Mouse (Mus musculus): ENCODE results near the gene Galnt10. TPM values are rescaled to one million over a fixed set of nuclear protein-coding genes. Genes with fewer than 3 reads are reported as not detected.

Galnt10 gene
- polyA plus RNA-seq, 1 experiment from 2014 or later = 12.6 TPM

GRCm38 (mm10) chr11:57778349-57778748, 133.1 kb downstream of the Galnt10 start:
- no peaks in the 10 kb centered on the region for H3K27me3 ChIP-seq (ENCODE audit: control insufficient read depth, insufficient read depth, low read length)
- ATAC-seq (ENCODE audit: insufficient read depth, low FRiP score, low TSS enrichment) = peak; percentile 62; the same call in 1 of the 2 replicates
- H3K36me3 ChIP-seq (ENCODE audit: control insufficient read depth, insufficient read depth, low read length) = no peaks in the 10 kb centered on the region; the same call in 1 of the 2 replicates
- H3K4me3 ChIP-seq (ENCODE audit: low read depth, low read length) = no peak overlapping the region
- peaks cover 19% of the 10 kb centered on the region for H3K4me1 ChIP-seq (ENCODE audit: control insufficient read depth, insufficient read depth, low read length)
- 25% methylated on average over 5 of the region's 5 CpGs for WGBS
- no peaks in the 10 kb centered on the region for H3K9me3 ChIP-seq (ENCODE audit: control insufficient read depth, low read length)
- DNase-seq (ENCODE audit: low spot score) = peak; percentile 82
- H3K4me2 ChIP-seq (ENCODE audit: low read depth) = no peak overlapping the region
- H3K9ac ChIP-seq (ENCODE audit: low read length) = no peak overlapping the region
- H3K27ac ChIP-seq (ENCODE audit: low read depth, low read length) = no peak overlapping the region

- 41% methylated on average over 14 of the region's 14 CpGs for WGBS
- Histone ChIP-seq H3K27ac (ENCODE audit: low read depth, low read length) (no peak overlapping the region), H3K9ac (ENCODE audit: low read length) (no peak overlapping the region), H3K4me3 (ENCODE audit: low read depth, low read length) (no peak overlapping the region), H3K27me3 (ENCODE audit: control insufficient read depth, insufficient read depth, low read length) (no peaks in the 10 kb centered on the region), H3K36me3 (ENCODE audit: control insufficient read depth, insufficient read depth, low read length) (no peaks in the 10 kb centered on the region; the same call in 1 of the 2 replicates), H3K4me1 (ENCODE audit: control insufficient read depth, insufficient read depth, low read length) (peaks cover 8% of the 10 kb centered on the region; the same call in 1 of the 2 replicates), H3K9me3 (ENCODE audit: control insufficient read depth, low read length) (no peaks in the 10 kb centered on the region), H3K4me2 (ENCODE audit: low read depth) (no peak overlapping the region)
- ATAC-seq (ENCODE audit: insufficient read depth, low FRiP score, low TSS enrichment) = no peak
- DNase-seq (ENCODE audit: low spot score) = no peak
Measured at GRCm38 (mm10) chr11:57779824-57780223, 134.6 kb downstream of the Galnt10 start.

- no peak overlapping the region for H3K4me3 ChIP-seq (ENCODE audit: low read depth, low read length)
- DNase-seq (ENCODE audit: low spot score) = peak; percentile 35
- no peaks in the 10 kb centered on the region for H3K27me3 ChIP-seq (ENCODE audit: control insufficient read depth, insufficient read depth, low read length)
- no peak for ATAC-seq (ENCODE audit: insufficient read depth, low FRiP score, low TSS enrichment)
- H3K27ac ChIP-seq (ENCODE audit: low read depth, low read length) = no peak overlapping the region
- peak overlapping the region; percentile 39 for H3K9ac ChIP-seq (ENCODE audit: low read length)
- H3K36me3 ChIP-seq (ENCODE audit: control insufficient read depth, insufficient read depth, low read length) = no peaks in the 10 kb centered on the region
- WGBS = 40% methylated on average over 18 of the region's 18 CpGs
- no peaks in the 10 kb centered on the region for H3K4me1 ChIP-seq (ENCODE audit: control insufficient read depth, insufficient read depth, low read length)
- no peaks in the 10 kb centered on the region for H3K9me3 ChIP-seq (ENCODE audit: control insufficient read depth, low read length)
- no peak overlapping the region for H3K4me2 ChIP-seq (ENCODE audit: low read depth)
Measured at GRCm38 (mm10) chr11:57786616-57787418, 141.6 kb downstream of the Galnt10 start.

GRCm38 (mm10) chr11:57787913-57788312, 142.7 kb downstream of the Galnt10 start:
- Histone ChIP-seq H3K9me3 (ENCODE audit: control insufficient read depth, low read length) (no peaks in the 10 kb centered on the region), H3K4me1 (ENCODE audit: control insufficient read depth, insufficient read depth, low read length) (no peaks in the 10 kb centered on the region), H3K36me3 (ENCODE audit: control insufficient read depth, insufficient read depth, low read length) (no peaks in the 10 kb centered on the region), H3K27ac (ENCODE audit: low read depth, low read length) (no peak overlapping the region), H3K4me3 (ENCODE audit: low read depth, low read length) (no peak overlapping the region), H3K27me3 (ENCODE audit: control insufficient read depth, insufficient read depth, low read length) (no peaks in the 10 kb centered on the region), H3K9ac (ENCODE audit: low read length) (no peak overlapping the region), H3K4me2 (ENCODE audit: low read depth) (no peak overlapping the region)
- DNase-seq (ENCODE audit: low spot score) = no peak
- WGBS = 34% methylated on average over 3 of the region's 3 CpGs
- ATAC-seq (ENCODE audit: insufficient read depth, low FRiP score, low TSS enrichment) = no peak

- no peak for DNase-seq (ENCODE audit: low spot score)
- ATAC-seq (ENCODE audit: insufficient read depth, low FRiP score, low TSS enrichment) = no peak
- H3K27ac ChIP-seq (ENCODE audit: low read depth, low read length) = no peak overlapping the region
- H3K27me3 ChIP-seq (ENCODE audit: control insufficient read depth, insufficient read depth, low read length) = no peaks in the 10 kb centered on the region
- WGBS = 24% methylated on average over 21 of the region's 21 CpGs
- no peaks in the 10 kb centered on the region for H3K9me3 ChIP-seq (ENCODE audit: control insufficient read depth, low read length)
- H3K4me3 ChIP-seq (ENCODE audit: low read depth, low read length) = no peak overlapping the region
- no peaks in the 10 kb centered on the region for H3K36me3 ChIP-seq (ENCODE audit: control insufficient read depth, insufficient read depth, low read length)
- H3K4me1 ChIP-seq (ENCODE audit: control insufficient read depth, insufficient read depth, low read length) = no peaks in the 10 kb centered on the region
- no peak overlapping the region for H3K9ac ChIP-seq (ENCODE audit: low read length)
- H3K4me2 ChIP-seq (ENCODE audit: low read depth) = no peak overlapping the region
Measured at GRCm38 (mm10) chr11:57790866-57791535, 145.8 kb downstream of the Galnt10 start.

GRCm38 (mm10) chr11:57795086-57795485, 149.8 kb downstream of the Galnt10 start:
- Histone ChIP-seq H3K27ac (ENCODE audit: low read depth, low read length) (no peak overlapping the region), H3K4me3 (ENCODE audit: low read depth, low read length) (no peak overlapping the region), H3K27me3 (ENCODE audit: control insufficient read depth, insufficient read depth, low read length) (no peaks in the 10 kb centered on the region), H3K9ac (ENCODE audit: low read length) (no peak overlapping the region), H3K4me1 (ENCODE audit: control insufficient read depth, insufficient read depth, low read length) (peaks cover under 1% of the 10 kb centered on the region), H3K9me3 (ENCODE audit: control insufficient read depth, low read length) (no peaks in the 10 kb centered on the region), H3K36me3 (ENCODE audit: control insufficient read depth, insufficient read depth, low read length) (no peaks in the 10 kb centered on the region), H3K4me2 (ENCODE audit: low read depth) (no peak overlapping the region)
- no peak for DNase-seq (ENCODE audit: low spot score)
- ATAC-seq (ENCODE audit: insufficient read depth, low FRiP score, low TSS enrichment) = no peak
- WGBS = 47% methylated on average over 6 of the region's 6 CpGs

- Histone ChIP-seq H3K4me2 (ENCODE audit: low read depth) (no peak overlapping the region), H3K4me3 (ENCODE audit: low read depth, low read length) (no peak overlapping the region), H3K36me3 (ENCODE audit: control insufficient read depth, insufficient read depth, low read length) (no peaks in the 10 kb centered on the region), H3K9ac (ENCODE audit: low read length) (no peak overlapping the region), H3K27ac (ENCODE audit: low read depth, low read length) (no peak overlapping the region), H3K27me3 (ENCODE audit: control insufficient read depth, insufficient read depth, low read length) (no peaks in the 10 kb centered on the region), H3K9me3 (ENCODE audit: control insufficient read depth, low read length) (no peaks in the 10 kb centered on the region), H3K4me1 (ENCODE audit: control insufficient read depth, insufficient read depth, low read length) (peaks cover 14% of the 10 kb centered on the region)
- WGBS = 81% methylated on average over 9 of the region's 9 CpGs
- ATAC-seq (ENCODE audit: insufficient read depth, low FRiP score, low TSS enrichment) (no peak), DNase-seq (ENCODE audit: low spot score) (no peak)
Measured at GRCm38 (mm10) chr11:57797828-57798227, 152.6 kb downstream of the Galnt10 start.

GRCm38 (mm10) chr11:57799456-57799855, 154.2 kb downstream of the Galnt10 start:
- no peak for DNase-seq (ENCODE audit: low spot score)

More at GRCm38 (mm10) chr11:57799456-57799855, 154.2 kb downstream of the Galnt10 start:
- Histone ChIP-seq H3K36me3 (ENCODE audit: control insufficient read depth, insufficient read depth, low read length) (no peaks in the 10 kb centered on the region), H3K9ac (ENCODE audit: low read length) (no peak overlapping the region), H3K4me3 (ENCODE audit: low read depth, low read length) (no peak overlapping the region), H3K4me1 (ENCODE audit: control insufficient read depth, insufficient read depth, low read length) (peaks cover 18% of the 10 kb centered on the region), H3K27me3 (ENCODE audit: control insufficient read depth, insufficient read depth, low read length) (no peaks in the 10 kb centered on the region), H3K9me3 (ENCODE audit: control insufficient read depth, low read length) (no peaks in the 10 kb centered on the region), H3K4me2 (ENCODE audit: low read depth) (no peak overlapping the region), H3K27ac (ENCODE audit: low read depth, low read length) (no peak overlapping the region)
- ATAC-seq (ENCODE audit: insufficient read depth, low FRiP score, low TSS enrichment) = no peak
- 81% methylated on average over 10 of the region's 10 CpGs for WGBS
